In genomic region chr6:38873316-38873715, GRCm38 (mm10) we compare ENCODE assay signal across 8 mouse cellular contexts. TPM values are rescaled to one million over a fixed set of nuclear protein-coding genes. Genes with fewer than 3 reads are reported as not detected.
DNase-seq lines count a peak whose midpoint lies in the region; ATAC-seq and TF ChIP-seq lines count a peak whose summit lies in the region.

No protein-coding gene starts in this region.

- H3K9ac ChIP-seq in embryonic facial prominence, embryonic 12.5 days: no peak overlapping the region
- H3K9ac ChIP-seq in intestine, embryonic 15.5 days: 0 out of 2 replicates have a peak overlapping the region, but pooled peaks have one; percentile 9

- no peak overlapping the region for H3K4me3 ChIP-seq in kidney, adult 2 months (ENCODE audit: insufficient read depth, low read depth, low read length)
- H3K4me3 ChIP-seq in embryonic facial prominence, embryonic 12.5 days: peak overlapping the region; percentile 99; the same call in 1 of the 2 replicates
- no peak overlapping the region for H3K4me3 ChIP-seq in intestine, embryonic 15.5 days (replicated peaks)
- H3K4me3 ChIP-seq in myocyte: peak overlapping the region; percentile 84

- H3ac ChIP-seq in myocyte (ENCODE audit: control insufficient read depth, insufficient read length): no peak overlapping the region

- no peak for ATAC-seq in embryonic facial prominence, embryonic 12.5 days (ENCODE audit: insufficient number of reproducible peaks, insufficient read depth, low FRiP score, low TSS enrichment)
- no peak for ATAC-seq in intestine, embryonic 15.5 days

- no peaks in the 10 kb centered on the region for H3K9me3 ChIP-seq in embryonic facial prominence, embryonic 12.5 days
- H3K9me3 ChIP-seq in intestine, embryonic 15.5 days: no peaks in the 10 kb centered on the region

- 24% methylated on average over 1 of the region's 1 CpGs for WGBS in kidney, adult 2 months
- 66% methylated on average over 1 of the region's 1 CpGs for WGBS in embryonic facial prominence, embryonic 12.5 days
- 59% methylated on average over 1 of the region's 1 CpGs for WGBS in intestine, embryonic 15.5 days

- peaks cover 60% of the 10 kb centered on the region for H3K79me2 ChIP-seq in myocyte (ENCODE audit: control insufficient read depth, insufficient read depth)

- no peak for TF ChIP-seq POLR2A in kidney, adult 2 months (IDR thresholded peaks at IDR 0.05; ENCODE audit: low read depth, low read length)
- TF ChIP-seq POLR2A in myocyte (IDR thresholded peaks at IDR 0.05; ENCODE audit: insufficient read length, low read depth): no peak

- peak overlapping the region; percentile 59 for H3K4me2 ChIP-seq in embryonic facial prominence, embryonic 12.5 days (replicated peaks)
- peak overlapping the region; percentile 73 for H3K4me2 ChIP-seq in intestine, embryonic 15.5 days (replicated peaks)
- peak overlapping the region; percentile 87 for H3K4me2 ChIP-seq in myocyte (ENCODE audit: low read depth)

- no peaks in the 10 kb centered on the region for H3K36me3 ChIP-seq in kidney, adult 2 months (ENCODE audit: control insufficient read depth, insufficient read depth, low read length)
- no peaks in the 10 kb centered on the region for H3K36me3 ChIP-seq in embryonic facial prominence, embryonic 12.5 days
- no peaks in the 10 kb centered on the region for H3K36me3 ChIP-seq in intestine, embryonic 15.5 days
- H3K36me3 ChIP-seq in myocyte (ENCODE audit: control insufficient read depth, insufficient read depth): no peaks in the 10 kb centered on the region

- TF ChIP-seq CTCF in kidney, adult 2 months (conservative IDR thresholded peaks at IDR 0.05; ENCODE audit: insufficient read depth, insufficient read length, low read depth, low read length): no peak

- H3K27me3 ChIP-seq in kidney, adult 2 months (replicated peaks; ENCODE audit: control insufficient read depth, insufficient read depth, low read length): no peaks in the 10 kb centered on the region
- H3K27me3 ChIP-seq in embryonic facial prominence, embryonic 12.5 days: no peaks in the 10 kb centered on the region
- no peaks in the 10 kb centered on the region for H3K27me3 ChIP-seq in intestine, embryonic 15.5 days (replicated peaks)
- H3K27me3 ChIP-seq in myocyte (ENCODE audit: control insufficient read depth, insufficient read depth, insufficient read length): no peaks in the 10 kb centered on the region

- peak overlapping the region; percentile 61 for H3K27ac ChIP-seq in kidney, adult 2 months (ENCODE audit: insufficient read depth, low read depth, low read length)
- no peak overlapping the region for H3K27ac ChIP-seq in embryonic facial prominence, embryonic 12.5 days
- H3K27ac ChIP-seq in intestine, embryonic 15.5 days: 0 out of 2 replicates have a peak overlapping the region, but pooled peaks have one; percentile 10

- H3K4me1 ChIP-seq in kidney, adult 2 months (ENCODE audit: control insufficient read depth, insufficient read depth, low read length): peaks cover 28% of the 10 kb centered on the region
- H3K4me1 ChIP-seq in embryonic facial prominence, embryonic 12.5 days: peaks cover 37% of the 10 kb centered on the region
- peaks cover 29% of the 10 kb centered on the region for H3K4me1 ChIP-seq in intestine, embryonic 15.5 days (replicated peaks)

- DNase-seq in kidney, adult 2 months: no peak
- no peak for DNase-seq in kidney, postnatal 25 days
- no peak for DNase-seq in urinary bladder, postnatal 4 days (ENCODE audit: low spot score in 2 of 2)
- no peak for DNase-seq in cerebellum, adult 9-10 months
- no peak for DNase-seq in ovary, postnatal 10 days (ENCODE audit: low spot score)

TF ChIP-seq in myocyte, 11 proteins besides CTCF, POLR2A, EP300 and RAD21:
- TF ChIP-seq REST (IDR thresholded peaks at IDR 0.05; ENCODE audit: insufficient read depth, insufficient read length): no peak
- TF ChIP-seq MAX (IDR thresholded peaks at IDR 0.05; ENCODE audit: low read depth): no peak
- no peak for TF ChIP-seq E2F4 (IDR thresholded peaks at IDR 0.05; ENCODE audit: insufficient read depth)
- TF ChIP-seq SRF (IDR thresholded peaks at IDR 0.05; ENCODE audit: control insufficient read depth, insufficient read length, low read depth): no peak
- TF ChIP-seq TCF12 (IDR thresholded peaks at IDR 0.05; ENCODE audit: insufficient read depth, poor library complexity, severe bottlenecking): no peak

RNA-seq across cellular contexts. Expression of gene Tbxas1, which starts 1.9 kb away (rescaled TPM):
- polyA plus RNA-seq in kidney, adult 2 months (2012; rRNA removed): 19.5 and 21.5 TPM in 2 replicates
- 1.4 and 2.2 TPM in 2 replicates for polyA plus RNA-seq in embryonic facial prominence, embryonic 12.5 days (2016; fragmentation: Nextera tagmentation; extraction: Ambion mirVana)
- polyA plus RNA-seq in intestine, embryonic 15.5 days (2015; fragmentation: Nextera tagmentation; extraction: Ambion mirVana): 3.4 and 4.0 TPM in 2 replicates
- polyA plus RNA-seq in myocyte (2012; fragmentation: generic; extraction: Trizol): not detected

RNA-seq across cellular contexts. Expression of gene Hipk2, which starts 2.6 kb away (rescaled TPM):
- 46.4 and 50.8 TPM in 2 replicates for polyA plus RNA-seq in kidney, adult 2 months (2012; rRNA removed)
- polyA plus RNA-seq in embryonic facial prominence, embryonic 12.5 days (2016; fragmentation: Nextera tagmentation; extraction: Ambion mirVana): 19.4 and 21.9 TPM in 2 replicates
- polyA plus RNA-seq in intestine, embryonic 15.5 days (2015; fragmentation: Nextera tagmentation; extraction: Ambion mirVana): 20.2 and 23.3 TPM in 2 replicates
- polyA plus RNA-seq in myocyte (2012; fragmentation: generic; extraction: Trizol): 11.3 TPM

Comparison
In these comparisons a context has a peak if more than half of its experiments do, and no peak if none do; other contexts are left out.
1. H3K4me3 ChIP-seq: peak in embryonic facial prominence, embryonic 12.5 days (single experiment) and myocyte (single experiment); none in kidney, adult 2 months (single experiment) and intestine, embryonic 15.5 days (single experiment).
2. Peak in every context shown above with its lines, with median percentiles within 50 percentile points of each other: H3K4me2 ChIP-seq.